Mouse (Mus musculus) lung, embryonic 16.5 days (tissue): Measurements from ENCODE around the gene 2610507B11Rik. TPM values are rescaled to one million over a fixed set of nuclear protein-coding genes. Genes with fewer than 3 reads are reported as not detected.
"Not testable (repeated sequence)": the region's sequence is repeated elsewhere in the genome, so short reads cannot be mapped to it uniquely, and the experiment has no call there.

ENCODE experiments used
- ATAC-seq: fragments of 200-750 bp; cut with Nextera tagmentation; 2 replicates; pipeline ENCODE4 v1.8.0; 2017; ENCODE audit warnings: low read depth, mild to moderate bottlenecking, moderate library complexity
- H3K27ac ChIP-seq: fragments of 300-500 bp; sonication (generic); 2 replicates; pipeline ENCODE4 v1.5.1; 2014; ENCODE audit warnings: mild to moderate bottlenecking, control low read depth, low read length
- H3K27me3 ChIP-seq: fragments of 300-500 bp; sonication (generic); 2 replicates; pipeline ENCODE4 v1.6.1; 2014; ENCODE audit warnings: low read depth, low read length, mixed read lengths; ENCODE audit not compliant: control insufficient read depth, insufficient read depth
- H3K36me3 ChIP-seq: fragments of 300-500 bp; sonication (generic); 2 replicates; pipeline ENCODE4 v1.6.1; 2014; ENCODE audit warnings: low read length; ENCODE audit not compliant: control insufficient read depth, insufficient read depth
- H3K4me1 ChIP-seq: fragments of 300-500 bp; sonication (generic); replicated peaks from 2 replicates; pipeline ENCODE4 v1.6.1; 2014; ENCODE audit warnings: low read length, mixed read lengths; ENCODE audit not compliant: control insufficient read depth, insufficient read depth
- H3K4me2 ChIP-seq: fragments of 300-500 bp; sonication (generic); 2 replicates; pipeline ENCODE4 v1.6.1; 2014; ENCODE audit warnings: low read depth, low read length, control low read depth
- H3K4me3 ChIP-seq: fragments of 300-500 bp; sonication (generic); 2 replicates; pipeline ENCODE4 v1.5.1; 2014; ENCODE audit warnings: mild to moderate bottlenecking, low read length, control low read depth
- H3K9ac ChIP-seq: fragments of 300-500 bp; sonication (generic); 2 replicates; pipeline ENCODE4 v1.6.1; 2014; ENCODE audit warnings: low read length, control low read depth
- H3K9me3 ChIP-seq: fragments of 300-500 bp; sonication (generic); 2 replicates; pipeline ENCODE4 v1.6.1; 2016; ENCODE audit warnings: low read length; ENCODE audit not compliant: control insufficient read depth
- WGBS: fragments of 180-500 bp; shearing (Covaris S2); extraction: QIAGEN DNeasy Blood & Tissue Kit; methylation state at CpG from one replicate; pipeline ENCODE4 v1.1.7; 2014; 5-methylcytosine and 5-hydroxymethylcytosine counted together
- polyA plus RNA-seq: library from polyadenylated mRNA; unstranded; fragments of >200 nt; fragmentation: Nextera tagmentation; extraction: Ambion mirVana; gene quantifications from 2 replicates; pipeline ENCODE4 v1.2.1, GENCODE M21; 2015

Gene 2610507B11Rik
- polyA plus RNA-seq, 1 experiment from 2014 or later: 63.5 TPM

DNA sequence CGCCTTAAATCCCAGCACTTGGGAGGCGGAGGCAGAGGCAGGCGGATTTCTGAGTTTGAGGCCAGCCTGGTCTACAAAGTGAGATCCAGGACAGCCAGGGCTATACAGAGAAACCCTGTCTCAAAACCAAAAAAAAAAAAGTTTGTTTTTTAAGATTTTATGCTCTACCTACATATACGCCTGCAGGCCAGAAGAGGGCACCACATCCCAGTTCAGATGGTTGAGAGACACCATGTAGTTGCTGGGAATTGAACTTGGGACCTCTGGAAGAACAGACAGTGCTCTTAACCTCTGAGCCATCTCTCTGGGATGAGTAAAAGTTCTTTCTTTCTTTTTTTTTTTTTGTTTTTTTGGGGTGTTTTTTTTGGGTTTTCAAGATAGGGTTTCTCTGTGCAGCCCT, 14.6 kb downstream of the 2610507B11Rik start:
- not testable (repeated sequence) for H3K9me3 ChIP-seq, H3K27ac ChIP-seq, H3K9ac ChIP-seq, H3K27me3 ChIP-seq, H3K4me2 ChIP-seq, ATAC-seq, H3K4me1 ChIP-seq, H3K4me3 ChIP-seq
- peaks cover 65% of the 10 kb centered on the region for H3K36me3 ChIP-seq
- WGBS: 94% methylated on average over 4 of the region's 4 CpGs

DNA sequence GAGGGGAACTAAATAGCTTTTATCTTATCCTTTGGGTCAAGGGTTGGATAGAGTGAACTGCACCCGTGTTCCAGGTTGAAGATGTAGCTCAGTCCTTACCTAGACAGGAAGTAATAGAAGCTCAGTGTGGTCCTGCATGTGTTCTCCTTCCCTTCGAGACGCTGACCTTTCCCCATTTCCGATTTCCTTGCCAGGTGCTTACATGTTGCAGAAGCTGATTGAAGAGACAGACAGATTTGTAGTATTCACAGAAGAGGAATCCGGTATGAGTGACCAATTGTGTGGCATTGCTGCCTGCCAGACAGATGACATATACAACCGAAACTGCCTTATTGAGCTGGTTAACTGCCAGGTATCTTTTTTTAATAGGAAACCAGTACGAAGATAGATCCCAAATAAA, 17.3 kb downstream of the 2610507B11Rik start:
- no peak overlapping the region for H3K27ac ChIP-seq
- no peak for ATAC-seq
- no peaks in the 10 kb centered on the region for H3K4me1 ChIP-seq
- peaks cover 62% of the 10 kb centered on the region for H3K36me3 ChIP-seq
- no peak overlapping the region for H3K4me3 ChIP-seq
- no peaks in the 10 kb centered on the region for H3K27me3 ChIP-seq
- no peak overlapping the region for H3K9ac ChIP-seq
- no peak overlapping the region for H3K4me2 ChIP-seq
- WGBS: 80% methylated on average over 7 of the region's 7 CpGs
- no peaks in the 10 kb centered on the region for H3K9me3 ChIP-seq

DNA sequence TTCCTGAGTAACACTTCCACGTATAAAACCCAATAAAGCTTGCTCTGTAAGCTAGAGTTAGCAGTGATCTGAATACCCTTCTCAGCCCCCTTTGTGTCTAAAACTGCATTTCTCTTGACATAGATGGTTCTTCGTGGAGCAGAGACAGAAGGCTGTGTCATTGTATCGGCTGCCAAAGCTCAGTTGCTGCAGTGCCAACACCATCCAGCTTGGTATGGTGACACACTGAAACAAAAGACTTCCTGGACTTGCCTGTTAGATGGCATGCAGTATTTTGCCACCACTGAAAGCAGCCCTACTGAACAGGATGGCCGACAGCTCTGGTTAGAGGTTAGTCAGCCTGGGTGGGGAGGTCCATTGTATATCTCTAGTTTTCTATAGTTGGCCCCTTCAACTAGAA, 18.0 kb downstream of the 2610507B11Rik start:
- Histone ChIP-seq H3K4me2 (no peak overlapping the region), H3K27ac (no peak overlapping the region), H3K27me3 (no peaks in the 10 kb centered on the region), H3K9ac (no peak overlapping the region), H3K9me3 (no peaks in the 10 kb centered on the region), H3K4me3 (no peak overlapping the region), H3K4me1 (no peaks in the 10 kb centered on the region), H3K36me3 (peaks cover 65% of the 10 kb centered on the region)
- no peak for ATAC-seq
- 88% methylated on average over 4 of the region's 4 CpGs for WGBS

DNA sequence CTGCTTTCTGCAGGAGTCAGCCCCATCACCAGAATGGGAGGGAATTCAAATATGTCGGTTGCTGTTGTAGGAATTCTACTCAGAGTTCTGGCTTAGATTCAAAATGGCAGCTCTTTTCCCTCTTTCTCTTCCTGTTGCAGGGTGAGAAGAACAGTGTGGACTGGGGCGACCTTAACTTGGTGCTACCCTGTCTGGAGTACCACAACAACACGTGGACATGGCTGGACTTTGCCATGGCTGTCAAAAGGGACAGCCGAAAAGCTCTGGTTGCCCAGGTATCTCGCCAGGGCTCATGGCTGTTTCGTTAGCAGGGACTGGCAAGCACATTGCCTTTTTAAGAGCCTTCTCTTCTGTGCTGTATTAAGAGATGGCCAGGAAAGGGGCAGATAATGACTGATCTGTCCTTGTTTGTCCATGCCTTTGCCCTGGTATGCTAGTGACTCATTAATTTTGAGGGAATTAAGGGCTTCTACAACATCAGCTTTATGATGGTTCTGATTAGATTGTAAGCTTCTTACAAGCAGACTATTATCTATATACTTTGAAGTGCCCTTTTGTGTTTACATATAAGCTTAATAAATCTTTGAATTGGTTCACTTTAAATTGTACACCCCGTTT, 27.7 kb downstream of the 2610507B11Rik start:
- ATAC-seq: no peak
- H3K27me3 ChIP-seq: no peaks in the 10 kb centered on the region
- no peak overlapping the region for H3K4me3 ChIP-seq
- H3K9ac ChIP-seq: no peak overlapping the region
- no peak overlapping the region for H3K27ac ChIP-seq
- H3K36me3 ChIP-seq: peaks cover 43% of the 10 kb centered on the region
- no peaks in the 10 kb centered on the region for H3K4me1 ChIP-seq
- no peaks in the 10 kb centered on the region for H3K9me3 ChIP-seq
- WGBS: 90% methylated on average over 7 of the region's 7 CpGs
- no peak overlapping the region for H3K4me2 ChIP-seq

DNA sequence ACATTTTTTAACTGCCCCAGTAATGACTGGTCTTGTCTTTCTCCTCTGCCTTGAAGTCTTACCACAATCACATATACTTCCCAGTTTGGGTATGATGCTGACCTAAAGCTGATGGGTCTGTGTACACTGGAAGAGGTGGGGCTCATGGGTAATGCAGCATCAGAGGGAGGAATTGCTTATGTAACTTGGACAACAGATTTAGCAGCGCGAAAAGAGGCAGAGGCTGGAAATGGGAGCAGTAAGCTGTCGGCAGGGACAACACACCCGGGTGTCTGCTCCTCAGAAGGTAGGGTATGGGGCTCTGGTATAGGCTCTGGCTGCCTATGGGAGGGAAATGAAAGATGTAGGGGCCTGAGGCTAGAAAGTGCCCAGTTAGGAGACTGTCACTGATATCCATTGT, 29.1 kb downstream of the 2610507B11Rik start, which contains the start of gene BC030499:
Gene BC030499, plus strand, starts transcription at position 188 of the 400 bp plus-strand sequence.
- Histone ChIP-seq H3K4me1 (no peaks in the 10 kb centered on the region), H3K4me3 (no peak within 1 kb of the TSS), H3K9ac (no peak within 1 kb of the TSS), H3K27me3 (no peaks in the 10 kb centered on the region), H3K9me3 (no peaks in the 10 kb centered on the region), H3K27ac (no peak within 1 kb of the TSS), H3K36me3 (peaks cover 30% of the 10 kb centered on the region), H3K4me2 (no peak within 1 kb of the TSS)
- 91% methylated on average over 4 of the region's 4 CpGs for WGBS
- ATAC-seq: no peak

DNA sequence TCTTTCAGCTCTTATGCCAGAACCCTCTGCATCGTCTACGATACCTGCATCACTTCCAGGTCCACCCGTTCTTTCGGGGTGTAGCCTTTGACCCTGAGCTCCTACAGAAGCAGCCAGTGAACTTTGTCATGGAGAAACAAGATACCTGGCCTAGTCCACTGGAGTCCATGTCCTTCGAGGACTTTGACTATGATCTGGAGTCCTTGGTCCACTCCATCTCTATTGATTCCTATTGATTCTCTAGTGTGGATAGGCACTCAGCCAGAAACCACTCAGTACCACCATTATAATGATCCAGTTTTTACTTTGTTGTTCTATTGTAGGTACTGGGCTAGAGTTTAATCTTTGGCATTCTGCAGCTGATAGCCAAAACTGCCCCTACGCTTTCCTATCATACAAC, 33.0 kb downstream of the 2610507B11Rik start:
- WGBS: 95% methylated on average over 6 of the region's 6 CpGs
- no peaks in the 10 kb centered on the region for H3K27me3 ChIP-seq

DNA sequence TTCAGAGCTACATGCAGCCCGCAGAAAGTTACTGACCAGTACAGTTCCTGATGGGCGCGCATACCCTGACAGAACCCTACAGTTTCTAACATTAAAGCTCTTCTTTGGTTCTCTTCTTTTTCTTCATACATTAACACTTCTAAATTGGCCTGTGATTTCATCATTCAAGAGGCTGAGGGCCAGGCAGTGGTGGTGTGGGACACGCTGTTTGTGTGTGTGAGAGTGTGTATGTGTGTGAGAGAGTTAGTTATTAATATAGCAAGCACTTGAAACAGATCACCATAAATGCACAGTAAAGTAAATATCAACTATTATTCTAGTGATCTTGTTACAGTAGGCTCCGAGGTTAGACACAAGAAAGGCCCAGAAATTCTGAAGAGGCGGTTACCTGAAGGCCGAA, 39.4 kb downstream of the 2610507B11Rik start:
- ATAC-seq: peak; percentile 37
- Histone ChIP-seq H3K9ac (peak overlapping the region; percentile 87), H3K9me3 (no peaks in the 10 kb centered on the region), H3K36me3 (peaks cover 14% of the 10 kb centered on the region), H3K4me2 (peak overlapping the region; percentile 83), H3K27ac (peak overlapping the region; percentile 69), H3K27me3 (no peaks in the 10 kb centered on the region), H3K4me3 (peak overlapping the region; percentile 86), H3K4me1 (peaks cover 3% of the 10 kb centered on the region; the same call in 1 of the 2 replicates)
- WGBS: 55% methylated on average over 7 of the region's 7 CpGs

More for the DNA sequence above, 33.0 kb downstream of the 2610507B11Rik start:
- no peak overlapping the region for H3K4me2 ChIP-seq
- H3K4me1 ChIP-seq: no peaks in the 10 kb centered on the region
- no peak overlapping the region for H3K9ac ChIP-seq
- H3K9me3 ChIP-seq: no peaks in the 10 kb centered on the region
- H3K4me3 ChIP-seq: no peak overlapping the region
- no peak overlapping the region for H3K27ac ChIP-seq
- ATAC-seq: no peak
- H3K36me3 ChIP-seq: peaks cover 5% of the 10 kb centered on the region

DNA sequence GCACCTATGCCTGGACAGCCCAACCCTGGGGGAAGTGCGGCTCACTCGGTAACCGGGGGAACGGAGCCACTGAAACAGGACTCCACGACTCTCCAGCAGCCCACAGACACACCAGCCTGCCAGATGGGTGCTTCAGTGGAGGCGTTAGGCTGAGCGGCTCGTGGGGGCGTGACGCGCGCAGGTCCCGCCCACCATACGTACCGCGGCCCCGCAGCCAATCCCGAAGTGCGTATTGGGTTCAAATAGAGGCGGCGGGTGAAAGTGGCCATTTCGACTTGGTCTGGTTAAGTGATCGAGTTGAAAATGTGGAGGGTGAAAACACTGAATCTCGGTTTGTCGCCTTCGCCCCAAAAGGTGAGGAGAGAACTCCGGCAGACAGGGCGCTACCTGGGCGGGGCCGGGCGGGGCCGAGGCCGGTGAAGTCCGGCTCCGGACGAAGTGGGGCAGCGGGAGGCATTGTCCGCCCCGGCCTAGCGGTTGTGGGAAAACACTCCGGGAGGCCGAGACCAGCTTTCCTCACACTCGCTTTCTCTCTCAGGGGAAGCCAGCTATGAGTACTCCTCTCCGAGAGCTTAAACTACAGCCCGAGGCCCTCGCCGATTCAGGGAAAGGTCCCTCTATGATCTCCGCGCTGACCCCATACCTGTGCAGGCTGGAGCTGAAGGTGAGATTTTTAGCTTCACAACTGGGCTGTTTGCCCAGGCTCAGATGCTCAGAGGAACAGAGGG, 40.0 kb downstream of the 2610507B11Rik start, which contains the start of gene Spag5:
Gene Spag5, plus strand, starts transcription at position 173 of the 728 bp plus-strand sequence.
- WGBS: under 1% methylated on average over 49 of the region's 49 CpGs
- H3K4me2 ChIP-seq: peak within 1 kb of the TSS; percentile 83
- peaks cover 16% of the 10 kb centered on the region for H3K36me3 ChIP-seq
- H3K4me3 ChIP-seq: peak within 1 kb of the TSS; percentile 86
- H3K27ac ChIP-seq: peak within 1 kb of the TSS; percentile 82
- no peaks in the 10 kb centered on the region for H3K9me3 ChIP-seq
- no peaks in the 10 kb centered on the region for H3K27me3 ChIP-seq
- peak within 1 kb of the TSS; percentile 87 for H3K9ac ChIP-seq
- peaks cover 4% of the 10 kb centered on the region; the same call in 1 of the 2 replicates for H3K4me1 ChIP-seq
- peak; percentile 100 for ATAC-seq

DNA sequence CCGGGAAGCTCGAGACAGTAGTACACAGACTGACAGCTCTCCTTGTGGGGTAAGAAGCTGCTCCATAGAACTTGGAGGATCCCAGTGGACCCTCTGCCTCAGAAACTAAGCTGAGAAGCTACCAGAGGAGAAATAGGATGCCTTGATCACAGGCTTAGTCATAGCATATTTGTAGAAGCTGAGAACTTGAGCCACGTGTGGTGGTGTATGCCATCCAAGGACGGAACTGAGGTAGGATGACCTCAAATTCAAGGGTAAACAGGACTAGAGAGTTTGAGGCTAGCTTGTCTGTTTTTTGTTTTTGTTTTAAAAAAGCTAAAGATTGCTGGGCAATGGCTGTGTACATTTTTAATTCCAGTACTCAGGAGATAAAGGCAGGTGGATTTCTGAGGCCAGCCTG, 43.7 kb downstream of the 2610507B11Rik start:
- H3K9ac ChIP-seq: no peak overlapping the region
- no peaks in the 10 kb centered on the region for H3K27me3 ChIP-seq
- H3K4me1 ChIP-seq: peaks cover 7% of the 10 kb centered on the region; the same call in 1 of the 2 replicates
- H3K27ac ChIP-seq: no peak overlapping the region
- no peak for ATAC-seq
- H3K36me3 ChIP-seq: peaks cover 27% of the 10 kb centered on the region
- no peak overlapping the region for H3K4me3 ChIP-seq
- no peak overlapping the region for H3K4me2 ChIP-seq
- H3K9me3 ChIP-seq: no peaks in the 10 kb centered on the region
- 82% methylated on average over 4 of the region's 4 CpGs for WGBS
